Mouse (Mus musculus): ENCODE measurements around the gene Pibf1. TPM values are rescaled to one million over a fixed set of nuclear protein-coding genes. Genes with fewer than 3 reads are reported as not detected.
A peak's percentile ranks its signal among the peaks of the same experiment; 100 is the strongest.

Gene Pibf1
- polyA plus RNA-seq, 1 experiment: 2.5 TPM

- Histone ChIP-seq H3ac (ENCODE audit: control insufficient read depth, insufficient read length, low read depth) (peak overlapping the region; percentile 78), H3K79me3 (ENCODE audit: low read depth) (peaks cover 42% of the 10 kb centered on the region), H3K4me3 (ENCODE audit: insufficient read depth, poor library complexity, severe bottlenecking) (peak overlapping the region; percentile 92), H3K36me3 (ENCODE audit: control insufficient read depth, insufficient read depth) (peaks cover 55% of the 10 kb centered on the region), H3K79me2 (ENCODE audit: control insufficient read depth, insufficient read depth) (peaks cover 72% of the 10 kb centered on the region), H3K27me3 (ENCODE audit: control insufficient read depth, insufficient read depth, insufficient read length) (no peaks in the 10 kb centered on the region)
- no peak for TF ChIP-seq MYOG (IDR thresholded peaks at IDR 0.05; ENCODE audit: control insufficient read depth, extremely low read depth, insufficient read length)
These were observed 853 bp downstream of the Pibf1 start for GRCm38 (mm10) chr14:99099967-99100587.

GRCm38 (mm10) chr14:99103050-99103449 lies 3.8 kb downstream of the Pibf1 start:
- Histone ChIP-seq H3K79me2 (ENCODE audit: control insufficient read depth, insufficient read depth) (peaks cover 47% of the 10 kb centered on the region), H3K36me3 (ENCODE audit: control insufficient read depth, insufficient read depth) (peaks cover 46% of the 10 kb centered on the region), H3ac (ENCODE audit: control insufficient read depth, insufficient read length, low read depth) (no peak overlapping the region), H3K27me3 (ENCODE audit: control insufficient read depth, insufficient read depth, insufficient read length) (no peaks in the 10 kb centered on the region), H3K4me3 (ENCODE audit: insufficient read depth, poor library complexity, severe bottlenecking) (no peak overlapping the region), H3K79me3 (ENCODE audit: low read depth) (peaks cover 24% of the 10 kb centered on the region)
- TF ChIP-seq MYOG (IDR thresholded peaks at IDR 0.05; ENCODE audit: control insufficient read depth, extremely low read depth, insufficient read length) (no peak), MYOD1 (IDR thresholded peaks at IDR 0.05; ENCODE audit: control insufficient read depth, insufficient read length, low read depth) (no peak), FOSL1 (IDR thresholded peaks at IDR 0.05; ENCODE audit: insufficient read depth, low read length, poor library complexity, severe bottlenecking) (no peak), USF1 (IDR thresholded peaks at IDR 0.05; ENCODE audit: low read depth) (no peak), CTCF (IDR thresholded peaks at IDR 0.05; ENCODE audit: control insufficient read depth, insufficient read depth, insufficient read length) (no peak), MAX (IDR thresholded peaks at IDR 0.05) (no peak), CEBPB (IDR thresholded peaks at IDR 0.05; ENCODE audit: low read depth) (no peak)

GRCm38 (mm10) chr14:99104542-99105123 lies 5.4 kb downstream of the Pibf1 start:
- Histone ChIP-seq H3K79me3 (ENCODE audit: low read depth) (peaks cover 11% of the 10 kb centered on the region), H3K27me3 (ENCODE audit: control insufficient read depth, insufficient read depth, insufficient read length) (no peaks in the 10 kb centered on the region), H3ac (ENCODE audit: control insufficient read depth, insufficient read length, low read depth) (no peak overlapping the region), H3K4me3 (ENCODE audit: insufficient read depth, poor library complexity, severe bottlenecking) (no peak overlapping the region), H3K36me3 (ENCODE audit: control insufficient read depth, insufficient read depth) (peaks cover 43% of the 10 kb centered on the region), H3K79me2 (ENCODE audit: control insufficient read depth, insufficient read depth) (peaks cover 32% of the 10 kb centered on the region)
- no peak for TF ChIP-seq MYOD1 (IDR thresholded peaks at IDR 0.05; ENCODE audit: control insufficient read depth, insufficient read length, low read depth)
- no peak for TF ChIP-seq CEBPB (IDR thresholded peaks at IDR 0.05; ENCODE audit: low read depth)
- TF ChIP-seq MYOG (IDR thresholded peaks at IDR 0.05; ENCODE audit: control insufficient read depth, extremely low read depth, insufficient read length): no peak
- TF ChIP-seq FOSL1 (IDR thresholded peaks at IDR 0.05; ENCODE audit: insufficient read depth, low read length, poor library complexity, severe bottlenecking): no peak
- no peak for TF ChIP-seq CTCF (IDR thresholded peaks at IDR 0.05; ENCODE audit: control insufficient read depth, insufficient read depth, insufficient read length)
- no peak for TF ChIP-seq MAX (IDR thresholded peaks at IDR 0.05)
- no peak for TF ChIP-seq USF1 (IDR thresholded peaks at IDR 0.05; ENCODE audit: low read depth)

GRCm38 (mm10) chr14:99106671-99107070 lies 7.4 kb downstream of the Pibf1 start:
- peaks cover 54% of the 10 kb centered on the region for H3K36me3 ChIP-seq (ENCODE audit: control insufficient read depth, insufficient read depth)
- no peak overlapping the region for H3K4me3 ChIP-seq (ENCODE audit: insufficient read depth, poor library complexity, severe bottlenecking)
- H3K79me3 ChIP-seq (ENCODE audit: low read depth): no peaks in the 10 kb centered on the region
- H3ac ChIP-seq (ENCODE audit: control insufficient read depth, insufficient read length, low read depth): no peak overlapping the region
- peaks cover 13% of the 10 kb centered on the region for H3K79me2 ChIP-seq (ENCODE audit: control insufficient read depth, insufficient read depth)
- TF ChIP-seq CEBPB (IDR thresholded peaks at IDR 0.05; ENCODE audit: low read depth) (no peak), MYOG (IDR thresholded peaks at IDR 0.05; ENCODE audit: control insufficient read depth, extremely low read depth, insufficient read length) (no peak), FOSL1 (IDR thresholded peaks at IDR 0.05; ENCODE audit: insufficient read depth, low read length, poor library complexity, severe bottlenecking) (no peak), CTCF (IDR thresholded peaks at IDR 0.05; ENCODE audit: control insufficient read depth, insufficient read depth, insufficient read length) (no peak)
- H3K27me3 ChIP-seq (ENCODE audit: control insufficient read depth, insufficient read depth, insufficient read length): no peaks in the 10 kb centered on the region

GRCm38 (mm10) chr14:99107631-99108187 lies 8.5 kb downstream of the Pibf1 start:
- H3ac ChIP-seq (ENCODE audit: control insufficient read depth, insufficient read length, low read depth): no peak overlapping the region
- H3K79me3 ChIP-seq (ENCODE audit: low read depth): no peaks in the 10 kb centered on the region
- no peak for TF ChIP-seq MAX (IDR thresholded peaks at IDR 0.05)
- TF ChIP-seq USF1 (IDR thresholded peaks at IDR 0.05; ENCODE audit: low read depth): no peak
- TF ChIP-seq CEBPB (IDR thresholded peaks at IDR 0.05; ENCODE audit: low read depth): no peak
- no peak for TF ChIP-seq MYOD1 (IDR thresholded peaks at IDR 0.05; ENCODE audit: control insufficient read depth, insufficient read length, low read depth)
- TF ChIP-seq CTCF (IDR thresholded peaks at IDR 0.05; ENCODE audit: control insufficient read depth, insufficient read depth, insufficient read length): no peak
- no peak for TF ChIP-seq MYOG (IDR thresholded peaks at IDR 0.05; ENCODE audit: control insufficient read depth, extremely low read depth, insufficient read length)
- no peak for TF ChIP-seq FOSL1 (IDR thresholded peaks at IDR 0.05; ENCODE audit: insufficient read depth, low read length, poor library complexity, severe bottlenecking)
- no peaks in the 10 kb centered on the region for H3K27me3 ChIP-seq (ENCODE audit: control insufficient read depth, insufficient read depth, insufficient read length)
- no peak overlapping the region for H3K4me3 ChIP-seq (ENCODE audit: insufficient read depth, poor library complexity, severe bottlenecking)
- H3K79me2 ChIP-seq (ENCODE audit: control insufficient read depth, insufficient read depth): peaks cover 7% of the 10 kb centered on the region
- H3K36me3 ChIP-seq (ENCODE audit: control insufficient read depth, insufficient read depth): peaks cover 57% of the 10 kb centered on the region
